Mouse (Mus musculus): ENCODE results near the gene Emp1.
A peak's percentile ranks its signal among the peaks of the same experiment; 100 is the strongest.

The Emp1 gene

DNA sequence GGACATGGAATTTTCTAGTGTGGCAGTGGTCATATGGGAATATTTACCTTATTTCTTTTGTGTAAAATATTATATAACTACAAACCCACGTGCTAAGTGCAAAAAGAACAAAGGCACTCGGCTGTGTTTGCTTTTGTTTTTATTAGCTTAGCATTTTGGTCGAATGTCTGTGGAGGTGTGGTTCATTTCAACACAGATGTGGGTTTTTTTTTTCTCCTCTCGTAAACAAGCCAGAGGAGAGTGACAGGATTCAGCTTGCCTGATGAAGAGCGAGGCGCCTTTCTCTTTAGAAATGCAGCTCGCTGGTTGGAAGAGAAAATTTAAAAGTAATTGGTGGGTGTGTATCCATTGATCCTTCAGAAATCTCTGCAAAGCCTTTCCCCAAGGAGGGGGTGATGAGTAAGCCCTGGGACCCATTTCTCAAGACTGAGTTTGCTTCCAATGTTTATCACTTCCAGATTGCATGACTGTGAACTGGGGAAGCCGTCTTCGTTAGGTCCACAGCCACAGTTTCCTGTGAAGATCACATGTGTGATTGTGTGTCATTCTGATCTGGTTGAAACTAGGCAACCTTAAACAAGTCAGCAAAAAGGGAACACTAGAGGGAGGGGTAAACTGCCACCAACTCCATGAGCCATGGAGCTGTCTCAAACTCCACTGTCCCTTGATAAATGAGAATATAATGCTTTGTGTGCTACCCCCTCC, 1.8 kb downstream of the Emp1 start:
- no peak for DNase-seq

DNA sequence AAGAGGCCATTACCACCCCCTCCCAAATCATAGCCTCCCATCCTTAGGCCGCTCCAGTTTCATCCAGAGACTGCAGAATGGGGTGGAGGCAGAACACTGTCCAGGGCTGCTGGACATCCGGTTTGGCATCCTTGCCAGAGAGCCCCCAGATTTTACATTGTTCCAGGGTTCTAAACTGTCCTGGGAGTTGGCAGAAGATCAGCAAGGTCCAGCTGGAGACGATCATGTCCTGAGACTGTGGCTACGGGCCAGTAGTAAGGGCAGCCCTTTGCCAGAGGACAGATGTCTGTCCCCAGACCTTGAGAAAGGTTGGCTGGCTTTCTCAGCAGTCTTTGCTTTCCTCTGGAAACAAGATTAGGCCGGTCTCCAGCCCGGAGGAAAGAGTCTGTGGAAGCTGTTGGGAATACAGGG, 2.6 kb downstream of the Emp1 start:
- no peak for DNase-seq

DNA sequence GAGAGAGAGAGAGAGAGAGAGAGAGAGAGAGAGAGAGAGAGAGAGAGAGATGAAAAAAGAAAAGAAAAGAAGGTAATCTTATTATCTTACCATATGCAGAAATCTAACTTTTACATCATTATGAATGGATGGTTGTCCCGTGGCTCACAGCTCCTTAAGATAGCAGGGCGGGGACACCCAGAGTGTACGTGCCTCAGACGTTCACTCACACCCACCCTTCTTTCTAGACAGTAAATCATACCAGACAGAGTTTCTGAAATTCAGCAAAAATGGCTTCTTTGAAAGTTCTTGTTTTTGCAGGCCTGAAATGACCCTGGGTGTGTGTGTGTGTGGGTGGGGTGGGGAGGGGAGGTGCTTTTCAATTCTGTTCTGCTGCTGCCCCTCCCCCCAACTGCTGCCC, 3.3 kb downstream of the Emp1 start:
- DNase-seq, result no peak

DNA sequence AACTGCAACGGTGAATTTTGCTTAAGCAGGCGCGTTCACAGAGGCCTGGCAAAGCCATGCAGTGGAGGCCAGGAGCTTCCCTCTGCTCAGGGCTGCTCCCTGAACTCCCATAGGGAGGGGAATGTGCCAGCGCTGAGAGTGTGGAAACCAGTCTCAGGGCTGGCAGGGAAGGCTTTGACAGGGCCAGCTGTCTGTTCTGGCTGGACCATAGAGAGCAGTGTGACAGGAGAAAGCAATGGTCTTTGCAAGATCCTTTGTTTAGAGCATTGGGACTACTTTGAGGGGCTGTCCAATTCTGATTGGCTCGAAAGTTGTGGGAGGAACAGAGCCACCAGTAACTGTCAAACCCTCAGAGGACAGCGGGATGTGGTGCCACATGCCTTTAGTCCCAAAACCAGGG, 5.9 kb downstream of the Emp1 start:
- DNase-seq, result peak in 1 of 2 experiments; percentile 6

DNA sequence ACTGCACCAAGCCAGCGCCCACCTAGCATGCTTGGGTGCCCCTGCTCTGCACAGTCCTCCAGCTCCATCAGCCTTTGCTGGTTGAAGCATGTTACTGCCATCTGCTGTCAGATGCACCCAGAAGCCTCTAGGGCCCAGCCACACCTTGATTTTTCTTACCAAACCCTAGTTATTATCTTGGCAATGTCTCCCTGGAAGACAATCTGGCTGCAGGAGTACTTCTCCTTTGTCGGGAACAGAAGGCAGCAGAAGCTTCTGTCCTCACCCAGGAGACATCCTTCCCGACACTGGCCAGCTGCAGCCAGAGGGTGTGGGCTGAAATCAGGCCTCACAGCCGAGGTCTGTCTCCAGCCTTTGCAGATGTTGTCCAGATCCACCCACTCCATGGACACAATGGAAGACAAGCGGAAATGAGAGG, 7.2 kb downstream of the Emp1 start:
- DNase-seq, result no peak

DNA sequence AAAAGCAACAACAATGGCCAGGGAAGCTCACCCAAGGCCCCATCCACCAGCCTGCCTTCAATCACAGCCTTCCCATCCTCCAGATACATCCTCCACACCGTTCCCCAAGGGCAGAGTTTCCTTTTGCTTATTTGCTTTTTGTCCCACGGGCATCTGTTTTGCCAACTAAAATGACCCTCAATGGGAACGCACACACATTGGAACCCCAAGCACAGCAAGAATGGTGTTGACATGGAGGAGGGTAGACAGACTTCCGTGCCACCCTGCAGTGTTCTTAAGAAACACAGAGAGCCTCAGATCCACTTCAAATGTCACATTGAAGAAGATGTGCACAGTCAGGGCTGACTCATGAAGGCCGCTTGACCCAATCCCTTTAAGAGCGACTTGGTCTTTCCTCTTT, 8.6 kb downstream of the Emp1 start:
- DNase-seq, result no peak

DNA sequence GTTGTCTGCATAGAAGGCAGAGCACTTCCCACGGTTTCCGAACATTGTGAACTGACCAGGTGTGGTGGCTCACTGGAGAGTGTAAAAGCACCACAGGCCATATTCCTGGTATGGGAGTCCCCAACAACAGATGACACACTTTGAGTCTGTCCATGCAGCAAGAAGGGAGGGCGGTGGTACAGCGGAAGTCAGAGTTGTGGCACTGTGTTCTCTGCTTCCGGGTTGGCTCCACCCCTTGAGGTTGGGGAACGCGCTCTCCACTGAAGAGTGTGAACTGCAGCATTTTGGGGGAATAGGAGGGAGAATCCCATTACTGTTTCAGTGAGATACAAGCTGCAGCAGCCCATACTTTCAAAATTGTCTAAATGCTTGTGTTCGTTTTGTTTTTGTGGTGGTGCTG, 11.0 kb downstream of the Emp1 start:
- no peak for DNase-seq

DNA sequence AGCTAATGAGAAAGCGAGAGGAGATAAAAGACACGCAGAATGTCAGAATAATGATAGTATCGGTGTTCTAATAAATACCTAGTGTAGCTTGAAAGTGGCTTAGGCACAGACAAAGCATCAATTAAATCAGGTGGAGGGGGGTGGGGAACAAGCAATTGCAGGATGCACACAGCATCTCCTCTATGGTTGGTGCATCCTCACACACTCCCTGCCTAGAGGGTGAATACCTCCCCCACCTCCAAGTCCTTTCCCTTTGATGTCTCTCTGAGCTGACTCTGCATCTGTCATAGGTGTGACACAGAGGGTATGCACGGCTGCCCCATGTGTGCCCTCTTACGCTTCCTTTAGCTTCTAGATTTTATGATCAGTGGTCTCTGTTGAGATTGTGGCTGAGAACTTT, 13.5 kb downstream of the Emp1 start:
- DNase-seq, result no peak

DNA sequence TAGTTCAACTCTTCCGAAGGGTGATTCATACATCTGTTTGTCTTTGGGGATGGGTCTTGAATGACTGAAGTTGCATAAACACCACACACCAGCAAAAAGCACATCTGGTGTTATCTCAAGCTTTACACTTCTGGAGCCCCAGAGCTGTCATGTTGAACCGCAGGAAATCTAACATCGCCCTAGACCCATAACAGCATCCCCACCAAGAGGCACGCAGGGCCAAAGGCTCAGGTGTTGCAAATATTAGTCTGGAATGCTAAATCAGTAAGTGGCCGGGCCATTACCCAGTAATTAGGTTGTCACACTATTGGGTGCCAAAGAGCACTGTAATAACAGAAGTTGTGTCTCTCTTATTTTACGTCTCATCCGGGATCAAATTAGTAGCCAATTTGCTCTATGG, 13.9 kb downstream of the Emp1 start:
- DNase-seq, result no peak

DNA sequence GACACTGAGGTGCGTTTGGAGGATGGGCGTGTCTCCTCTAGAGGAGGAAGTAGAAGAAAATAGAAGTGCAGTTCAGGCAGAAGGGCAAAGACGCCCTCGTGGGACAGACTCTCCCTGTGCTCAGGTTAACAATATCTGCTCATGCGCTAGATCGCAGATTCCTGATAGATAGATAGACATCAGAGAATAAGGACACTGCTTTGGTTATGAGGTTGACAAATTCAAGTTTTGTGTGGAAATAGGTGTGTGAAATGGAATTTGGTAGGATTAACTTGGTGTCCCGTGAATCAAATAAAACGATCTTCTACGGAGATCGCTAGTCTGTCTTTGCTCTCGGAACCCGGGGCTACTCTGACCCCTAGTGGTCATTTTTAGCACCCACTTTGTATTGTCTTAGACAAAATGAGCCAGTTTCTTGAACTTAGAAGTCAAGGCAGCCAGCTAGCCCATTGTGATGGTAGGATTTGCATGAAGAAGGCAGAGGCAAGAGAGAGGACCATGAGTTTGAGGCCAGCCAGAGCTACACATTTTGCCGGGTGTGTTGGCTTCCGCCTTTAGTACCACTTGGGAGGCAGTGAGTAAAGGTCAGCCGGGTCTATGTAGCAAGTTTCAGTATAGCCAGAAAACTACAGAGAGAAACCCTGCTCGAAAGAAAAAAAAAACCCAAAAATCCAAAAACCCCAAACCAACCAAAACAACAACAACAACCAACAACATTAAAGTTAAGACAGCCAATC, 15.4 kb downstream of the Emp1 start:
- peak; percentile 53 to 66 for DNase-seq

DNA sequence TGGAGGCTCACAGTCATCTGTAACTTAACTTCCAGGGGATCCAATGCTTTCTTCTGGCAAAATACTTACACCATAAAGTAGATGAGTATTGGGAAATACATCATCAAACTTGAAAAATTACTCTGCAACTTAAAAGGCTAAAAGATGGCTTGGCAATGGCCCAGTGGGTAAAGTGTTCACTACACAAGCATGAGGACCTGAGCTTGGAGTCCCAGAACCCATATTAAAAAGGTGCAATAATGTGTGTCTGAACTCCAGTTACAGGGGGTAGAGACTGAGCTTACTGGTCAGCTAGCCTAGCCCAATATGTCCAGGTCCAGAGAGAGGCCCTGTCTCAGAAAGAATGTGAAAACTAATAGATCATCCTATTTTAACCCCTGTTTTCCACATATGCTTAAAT, 21.6 kb downstream of the Emp1 start:
- DNase-seq, result no peak

DNA sequence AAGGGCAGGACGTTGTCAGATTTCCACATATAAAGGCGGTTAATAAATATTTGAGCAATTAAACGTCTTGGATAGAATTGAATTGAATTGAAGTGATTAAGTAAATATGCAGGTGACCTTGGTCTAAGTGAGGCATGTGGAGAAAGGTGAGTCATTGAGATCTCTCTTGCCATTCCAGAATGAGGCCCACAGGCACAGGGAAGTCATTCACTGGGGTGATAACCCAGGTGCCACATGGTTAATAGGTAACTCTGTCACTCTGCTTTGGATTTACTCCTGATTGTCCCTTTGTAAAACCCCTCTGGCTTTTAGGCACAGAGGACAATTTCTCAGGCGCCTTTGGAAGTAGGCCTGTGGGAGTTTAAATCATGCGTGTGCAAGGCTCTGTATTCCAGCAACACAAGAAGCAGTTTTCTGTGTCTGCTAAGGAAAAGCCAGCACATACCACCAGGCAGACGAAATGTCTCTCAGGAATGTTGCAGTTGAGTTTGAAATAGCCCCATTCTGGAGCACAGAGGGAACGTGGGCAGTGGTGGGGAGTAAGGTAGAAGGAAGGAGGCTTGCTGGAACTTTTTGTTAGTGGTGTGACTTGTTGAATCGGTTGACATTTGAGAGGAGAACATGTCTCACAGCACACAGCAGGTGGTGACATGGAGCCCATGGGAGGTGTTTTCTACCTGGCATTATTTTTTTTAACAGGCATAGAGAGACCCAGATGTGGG, 23.6 kb downstream of the Emp1 start:
- DNase-seq, result no peak

DNA sequence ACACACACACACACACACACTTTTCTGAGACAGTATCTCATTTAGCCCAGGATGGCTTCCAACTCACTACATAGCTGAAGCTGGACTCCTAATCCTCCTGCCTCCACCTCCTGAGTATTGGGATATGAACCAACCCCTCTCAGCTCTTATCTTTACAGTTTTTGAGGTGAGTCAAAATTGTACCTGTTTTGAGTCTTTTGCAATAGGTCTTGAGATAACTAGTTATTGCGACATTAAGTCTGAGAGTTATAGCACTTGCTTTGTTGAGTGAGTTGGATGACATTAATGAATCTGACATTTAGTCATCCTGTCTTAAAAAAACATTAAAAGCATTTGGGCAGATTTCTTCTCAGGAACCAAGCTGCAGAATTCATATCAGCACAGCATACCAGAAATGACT, 25.3 kb downstream of the Emp1 start:
- no peak for DNase-seq

DNA sequence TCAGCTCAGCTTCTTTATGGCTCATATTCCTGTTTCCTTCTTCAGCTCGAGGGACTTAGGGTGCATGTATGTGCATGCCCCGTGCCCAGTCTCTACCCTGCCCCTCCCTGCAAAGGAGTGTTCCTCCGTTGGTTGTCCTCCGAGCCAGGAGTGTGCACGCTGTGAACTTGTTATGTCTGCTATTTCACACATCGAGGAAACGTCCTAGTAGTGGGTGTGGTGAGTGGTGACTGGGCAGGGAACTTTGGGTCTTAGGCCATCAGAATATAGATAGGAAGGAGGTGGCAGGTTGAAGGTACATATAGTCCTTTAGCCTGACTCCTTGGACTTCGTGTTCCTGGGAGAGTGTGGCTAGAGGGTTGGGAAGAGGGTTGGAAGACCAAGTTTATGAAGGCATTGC, 26.4 kb downstream of the Emp1 start:
- no peak for DNase-seq

DNA sequence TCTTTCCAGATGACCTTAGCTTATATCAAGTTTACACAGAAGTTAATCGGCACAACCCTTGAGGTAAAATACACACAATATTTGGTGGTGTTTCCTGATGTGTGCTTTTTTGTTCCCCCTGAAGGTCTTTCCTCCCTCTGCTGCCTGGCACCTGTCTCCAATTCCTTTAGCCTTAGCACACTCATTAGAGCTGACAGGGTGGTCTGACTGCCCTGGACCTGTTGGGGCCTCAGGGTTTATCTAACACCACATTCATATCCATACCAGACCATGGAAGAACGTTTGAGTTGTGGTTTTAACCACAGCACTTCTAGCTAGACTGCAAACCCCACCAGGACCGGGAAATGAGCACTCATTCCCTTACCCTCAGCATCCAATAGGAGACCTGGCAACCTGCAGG, 28.1 kb downstream of the Emp1 start:
- DNase-seq, result no peak

DNA sequence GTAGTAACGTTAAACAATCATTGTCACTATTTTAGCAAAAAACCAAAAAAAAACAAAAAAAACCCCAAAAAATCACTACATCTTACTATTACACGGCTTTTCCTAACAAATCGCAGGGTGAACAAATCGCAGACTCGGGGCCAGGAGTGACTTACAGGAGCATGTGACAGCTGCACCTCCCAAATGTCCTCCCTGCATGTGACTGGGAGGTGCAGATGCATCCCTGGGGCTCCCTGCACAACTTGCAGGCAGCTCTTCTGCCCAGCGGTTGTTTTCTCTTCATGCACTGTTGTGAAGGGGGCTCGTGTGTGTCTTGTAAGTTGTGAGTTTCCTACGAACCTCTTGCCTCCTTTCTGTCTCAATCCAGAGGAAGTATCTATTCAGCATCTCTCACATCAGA, 33.0 kb downstream of the Emp1 start:
- DNase-seq, result no peak

DNA sequence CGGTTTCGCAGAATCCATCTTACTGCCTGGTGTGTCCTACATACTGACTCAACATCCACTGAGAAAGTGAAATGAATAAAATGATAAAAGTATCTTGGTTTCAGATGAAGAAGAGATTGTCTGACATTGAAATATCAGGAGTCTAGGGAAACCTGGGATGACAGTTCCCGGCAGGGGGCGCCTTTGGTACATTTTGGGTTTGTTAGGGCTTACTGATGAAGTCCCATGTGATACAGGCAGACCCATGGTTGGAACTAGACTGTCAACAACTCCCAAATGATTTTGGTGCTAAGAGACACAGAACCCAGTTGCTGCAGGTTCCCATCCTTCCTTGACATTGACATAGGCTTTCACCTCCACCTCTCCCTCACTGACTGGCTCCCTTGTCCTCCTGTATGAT, 34.7 kb downstream of the Emp1 start:
- DNase-seq, result no peak

DNA sequence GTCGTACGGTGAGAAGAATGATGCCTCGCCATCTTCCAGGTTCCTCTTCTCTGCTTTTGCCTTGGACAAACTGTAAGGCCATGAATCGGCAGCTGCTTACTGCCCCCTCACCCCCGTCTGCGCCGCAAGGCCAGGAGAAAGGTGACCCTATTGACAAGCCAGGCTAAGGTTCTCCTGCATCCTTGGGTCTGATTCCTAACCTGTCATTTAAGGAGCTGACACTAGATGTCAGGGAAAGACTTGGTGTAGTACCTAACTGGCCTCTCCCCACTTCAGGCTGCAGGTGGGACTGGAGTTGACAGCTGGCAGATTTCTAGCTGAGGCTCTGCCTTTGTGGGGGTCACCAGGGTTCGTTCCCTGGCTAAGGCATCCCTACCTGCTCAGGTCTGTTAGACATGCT, 35.4 kb downstream of the Emp1 start:
- no peak for DNase-seq

DNA sequence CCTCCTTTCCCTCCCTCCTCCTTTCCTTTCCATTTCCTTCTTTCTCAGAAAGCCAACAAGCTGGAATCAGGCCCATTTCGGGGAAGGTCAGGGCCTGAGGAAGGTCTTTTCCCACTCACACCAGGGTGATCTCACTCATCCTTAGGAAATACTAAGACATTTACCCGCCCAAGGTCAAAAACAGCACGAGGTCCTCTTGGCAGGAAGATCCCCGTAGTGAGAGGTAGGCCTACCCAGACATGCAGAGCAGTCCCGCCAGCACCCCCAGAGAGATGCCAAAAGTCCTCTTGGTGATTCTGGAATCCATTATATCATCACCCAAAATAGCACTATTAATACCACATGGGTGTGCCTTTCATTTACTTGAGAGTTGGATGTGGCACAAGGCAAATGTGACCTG, 36.5 kb downstream of the Emp1 start:
- no peak for DNase-seq

DNA sequence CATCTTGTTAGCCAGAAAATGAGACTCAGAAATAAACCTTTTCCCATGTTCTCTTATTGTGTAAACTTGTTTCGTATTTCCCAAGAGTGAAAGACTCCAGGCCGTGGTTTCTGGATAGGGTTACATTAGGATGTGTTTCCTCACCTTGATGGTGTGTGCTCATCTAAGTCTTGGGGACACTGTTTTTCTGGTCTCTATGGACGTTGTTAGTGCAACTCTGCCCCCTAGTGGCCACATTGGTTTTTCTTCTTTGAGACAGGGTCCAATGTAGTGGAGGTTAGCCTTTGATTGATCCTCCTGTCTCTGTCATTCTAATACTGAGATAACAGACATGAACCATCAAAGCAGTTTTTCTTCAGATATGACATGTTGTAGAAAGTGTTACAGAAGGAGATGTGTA, 38.0 kb downstream of the Emp1 start:
- DNase-seq, result peak; percentile 30 to 57

DNA sequence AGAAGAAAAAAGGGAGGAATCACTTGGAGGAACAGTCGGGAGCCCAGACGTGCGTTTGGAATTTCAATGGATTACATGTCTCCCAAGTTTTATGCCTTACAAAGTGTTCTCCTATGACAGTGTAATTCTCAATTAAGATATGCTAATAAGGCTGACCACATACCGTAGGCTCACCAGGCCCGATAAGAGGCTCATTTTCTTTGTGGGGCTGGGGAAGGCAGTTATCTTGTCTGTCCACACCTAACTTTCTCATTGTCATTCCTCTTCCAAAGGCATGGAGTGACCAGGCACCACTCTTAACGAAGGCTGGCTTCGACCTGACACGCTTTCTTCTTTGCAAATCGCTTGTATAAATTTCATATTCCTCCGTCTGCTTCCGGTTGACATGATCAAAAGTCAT, 42.7 kb downstream of the Emp1 start:
- no peak for DNase-seq

DNA sequence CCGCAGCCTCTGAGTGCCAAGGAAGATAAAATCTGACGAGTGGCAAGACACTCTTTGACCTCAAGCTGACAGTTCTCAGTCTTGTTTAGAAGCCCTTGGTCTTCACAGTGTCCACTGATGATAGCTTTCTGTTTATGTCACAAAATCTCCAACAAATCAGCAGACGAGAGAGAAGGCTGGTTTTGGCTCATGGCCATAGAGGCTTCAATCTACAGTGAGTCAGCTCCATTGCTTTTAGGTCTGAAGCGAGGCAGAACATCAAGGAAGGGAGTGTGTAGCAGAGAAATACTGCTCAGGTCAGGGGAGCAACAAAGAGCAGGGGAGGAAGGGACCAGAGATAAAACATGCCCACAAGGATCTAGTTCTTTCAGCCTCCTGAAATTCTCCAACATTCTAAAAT, 45.0 kb downstream of the Emp1 start:
- DNase-seq, result no peak

DNA sequence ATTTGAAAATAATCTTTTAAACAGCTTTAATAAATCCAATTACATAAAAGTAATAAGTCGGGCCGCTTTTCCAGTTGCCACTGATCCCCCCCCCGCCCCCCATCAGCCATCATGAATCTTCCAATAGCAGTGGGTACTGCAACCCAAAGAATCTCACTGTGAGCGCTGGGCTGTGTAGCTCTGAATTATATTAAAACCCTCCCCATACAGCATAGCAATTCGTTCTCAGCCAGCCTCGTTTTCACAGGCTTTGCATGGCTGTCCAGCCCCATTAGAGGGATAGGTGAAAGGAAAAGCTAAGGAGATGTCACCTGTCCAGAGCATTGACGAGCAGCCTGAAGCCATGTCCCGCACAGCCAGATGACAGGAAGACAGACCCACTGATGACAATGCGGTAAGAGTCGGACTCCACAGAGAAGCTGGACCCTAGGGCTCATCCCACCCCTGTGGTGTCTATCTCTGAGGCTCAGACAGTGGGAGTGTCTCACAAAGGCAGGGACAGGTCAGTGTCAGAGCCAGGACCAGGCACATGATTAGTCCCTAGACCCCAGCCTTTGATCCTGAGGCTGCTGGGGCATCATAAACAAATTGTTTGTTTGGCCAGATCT, 49.5 kb downstream of the Emp1 start:
- no peak for DNase-seq

DNA sequence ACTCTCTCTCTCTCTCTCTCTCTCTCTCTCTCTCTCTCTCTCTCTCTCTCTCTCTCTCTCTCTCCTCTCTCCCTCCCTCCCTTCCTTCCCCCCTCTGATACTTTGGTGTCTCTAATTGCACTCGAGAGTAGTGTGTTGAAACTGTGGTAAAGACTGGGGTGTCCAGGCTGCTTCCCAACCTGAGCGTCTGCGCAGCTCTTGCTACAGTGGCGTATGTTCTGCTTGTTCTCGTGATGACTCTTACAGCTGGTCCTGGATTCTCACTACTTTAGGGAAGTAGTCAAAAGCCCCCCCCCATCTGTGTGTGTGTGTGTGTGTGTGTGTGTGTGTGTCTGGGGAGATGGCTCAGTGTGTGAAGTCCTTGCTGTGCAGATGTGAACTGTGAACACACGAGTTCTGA, 50.3 kb downstream of the Emp1 start:
- DNase-seq, result no peak
